Mouse (Mus musculus) forebrain, embryonic 14.5 days (tissue): Measurements from ENCODE around the gene Nrap. TPM values are rescaled to one million over a fixed set of nuclear protein-coding genes. Genes with fewer than 3 reads are reported as not detected.

ENCODE experiments used
- ATAC-seq: fragments of 200-750 bp; cut with Nextera tagmentation; 2 replicates; pipeline ENCODE4 v1.8.0; 2017; ENCODE audit warnings: mild to moderate bottlenecking, moderate library complexity
- DNase-seq: peaks from one replicate; pipeline ENCODE4 v3.0.0-alpha.2; 2015; ENCODE audit warnings: low spot score
- H3K27ac ChIP-seq: fragments of 300-500 bp; sonication (generic); 2 replicates; pipeline ENCODE4 v1.5.1; 2014; ENCODE audit warnings: low read depth, mild to moderate bottlenecking, control low read depth, low read length, moderate library complexity
- H3K27me3 ChIP-seq: fragments of 300-500 bp; sonication (generic); replicated peaks from 2 replicates; pipeline ENCODE4 v1.6.1; 2014; ENCODE audit warnings: low read length, control low read depth, mixed read lengths; ENCODE audit not compliant: control insufficient read depth, insufficient read depth
- H3K36me3 ChIP-seq: fragments of 300-500 bp; sonication (generic); 2 replicates; pipeline ENCODE4 v1.6.1; 2014; ENCODE audit warnings: low read length, control low read depth; ENCODE audit not compliant: control insufficient read depth, insufficient read depth
- H3K4me1 ChIP-seq: fragments of 300-500 bp; sonication (generic); 2 replicates; pipeline ENCODE4 v1.6.1; 2014; ENCODE audit warnings: antibody characterized with exemption, low read length, control low read depth; ENCODE audit not compliant: control insufficient read depth, insufficient read depth
- H3K4me2 ChIP-seq: fragments of 300-500 bp; sonication (generic); 2 replicates; pipeline ENCODE4 v1.6.1; 2014; ENCODE audit warnings: mild to moderate bottlenecking, control low read depth, low read length
- H3K4me3 ChIP-seq: fragments of 300-500 bp; sonication (generic); 2 replicates; pipeline ENCODE4 v1.5.1; 2014; ENCODE audit warnings: low read depth, low read length, control low read depth
- H3K9ac ChIP-seq: fragments of 300-500 bp; sonication (generic); 2 replicates; pipeline ENCODE4 v1.6.1; 2014; ENCODE audit warnings: mild to moderate bottlenecking, low read length, control low read depth, moderate library complexity
- H3K9me3 ChIP-seq: fragments of 300-500 bp; sonication (generic); replicated peaks from 2 replicates; pipeline ENCODE4 v1.6.1; 2016; ENCODE audit warnings: low read length, control low read depth, mixed read lengths; ENCODE audit not compliant: control insufficient read depth
- whole genome bisulfite sequencing: fragments of 180-500 bp; shearing (Covaris S2); extraction: QIAGEN DNeasy Blood & Tissue Kit; methylation state at CpG from one replicate; pipeline ENCODE4 v1.1.7; 2014; 5-methylcytosine and 5-hydroxymethylcytosine counted together
- polyA plus RNA-seq: library from polyadenylated mRNA; unstranded; fragments of >200 nt; fragmentation: Nextera tagmentation; extraction: Ambion mirVana; gene quantifications from 2 replicates; pipeline ENCODE4 v1.2.1, GENCODE M21; 2014

Gene Nrap
- polyA plus RNA-seq: 0.14 and 0.55 TPM in 2 replicates

DNA sequence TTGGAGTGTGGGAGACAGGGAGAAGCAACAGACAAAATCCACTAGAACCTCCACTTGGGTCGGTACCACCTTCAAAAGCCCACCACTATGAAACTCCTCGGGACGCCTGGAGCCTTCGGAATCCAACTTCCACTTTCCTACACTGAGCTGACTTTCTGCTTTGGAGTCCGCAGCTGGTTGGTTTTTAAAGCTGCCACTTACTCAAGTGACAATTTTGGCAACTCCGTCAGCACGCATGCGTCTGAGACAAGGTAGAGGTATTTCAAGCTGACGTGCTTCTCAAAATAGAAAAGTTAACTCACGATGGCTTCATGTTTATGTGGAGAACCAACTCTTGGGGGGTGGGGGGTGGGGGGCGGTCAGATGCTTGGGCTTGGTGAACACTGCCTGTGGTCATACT lies at the start of gene Nrap:
TSS of gene Nrap (minus strand) at position 159 of the 400 bp plus-strand sequence.
- no peak for ATAC-seq
- no peaks in the 10 kb centered on the region for H3K4me1 ChIP-seq
- H3K4me3 ChIP-seq: no peak within 1 kb of the TSS
- no peaks in the 10 kb centered on the region for H3K9me3 ChIP-seq
- DNase-seq: no peak
- no peak within 1 kb of the TSS for H3K9ac ChIP-seq
- H3K27ac ChIP-seq: no peak within 1 kb of the TSS
- WGBS: 93% methylated on average over 11 of the region's 11 CpGs
- no peaks in the 10 kb centered on the region for H3K27me3 ChIP-seq
- no peak within 1 kb of the TSS for H3K4me2 ChIP-seq
- no peaks in the 10 kb centered on the region for H3K36me3 ChIP-seq

DNA sequence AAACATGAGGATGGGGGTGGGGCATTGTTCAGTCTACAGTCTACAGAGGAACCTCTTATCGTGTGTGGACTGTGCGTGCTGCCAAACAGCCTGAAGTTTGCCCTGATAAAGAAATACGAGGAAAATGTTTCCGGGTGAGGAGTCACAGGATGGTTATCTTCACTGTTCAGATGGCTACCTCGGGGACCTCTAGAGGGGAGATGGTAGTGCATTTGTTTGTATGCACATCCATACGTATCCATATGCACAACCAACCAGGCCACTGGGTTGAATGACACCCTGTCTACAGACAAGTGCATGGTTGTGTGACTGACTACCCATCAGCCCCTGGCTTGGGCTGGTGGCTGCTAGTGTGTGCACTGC lies 49.2 kb upstream of the Nrap start:
- no peak for ATAC-seq
- no peaks in the 10 kb centered on the region for H3K4me1 ChIP-seq
- no peaks in the 10 kb centered on the region for H3K27me3 ChIP-seq
- no peak overlapping the region for H3K9ac ChIP-seq
- WGBS: 91% methylated on average over 6 of the region's 6 CpGs
- H3K27ac ChIP-seq: no peak overlapping the region
- no peaks in the 10 kb centered on the region for H3K9me3 ChIP-seq
- H3K36me3 ChIP-seq: no peaks in the 10 kb centered on the region
- no peak for DNase-seq
- no peak overlapping the region for H3K4me2 ChIP-seq
- no peak overlapping the region for H3K4me3 ChIP-seq

DNA sequence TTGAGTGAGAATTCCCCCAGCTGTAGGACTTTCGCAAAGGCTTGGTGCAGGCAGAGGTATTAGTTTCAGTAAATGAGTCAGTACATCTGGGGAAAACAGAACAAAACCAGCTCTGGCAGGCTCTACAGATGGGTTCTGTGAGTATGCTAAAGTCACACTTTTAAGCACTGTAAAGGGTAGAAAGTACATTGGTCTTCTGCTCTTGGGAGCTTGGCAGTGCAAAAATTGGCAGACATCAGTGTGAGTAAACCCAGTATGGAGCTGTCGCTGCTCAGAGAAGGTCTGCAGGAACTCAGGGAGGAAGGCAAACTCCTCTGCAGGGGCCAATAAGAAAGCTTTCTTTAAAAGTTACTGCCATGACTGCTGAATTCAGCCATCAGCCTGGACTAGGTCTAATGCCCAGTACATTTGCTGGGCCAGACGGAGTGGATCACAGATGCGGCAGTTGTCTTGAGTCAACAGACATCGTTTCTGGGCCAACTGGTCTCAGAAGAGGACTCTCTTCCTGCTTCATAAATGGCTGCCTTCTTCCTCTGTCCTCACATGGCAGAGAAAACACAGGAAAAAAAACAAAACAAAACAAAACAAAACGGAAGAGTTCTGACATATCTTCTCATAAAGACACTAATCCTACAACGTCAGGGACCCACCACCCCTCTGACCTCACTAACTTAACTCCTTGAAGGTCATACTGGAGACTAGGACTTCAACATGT lies 48.7 kb upstream of the Nrap start:
- 90% methylated on average over 7 of the region's 7 CpGs for WGBS
- no peaks in the 10 kb centered on the region for H3K27me3 ChIP-seq
- H3K27ac ChIP-seq: no peak overlapping the region

DNA sequence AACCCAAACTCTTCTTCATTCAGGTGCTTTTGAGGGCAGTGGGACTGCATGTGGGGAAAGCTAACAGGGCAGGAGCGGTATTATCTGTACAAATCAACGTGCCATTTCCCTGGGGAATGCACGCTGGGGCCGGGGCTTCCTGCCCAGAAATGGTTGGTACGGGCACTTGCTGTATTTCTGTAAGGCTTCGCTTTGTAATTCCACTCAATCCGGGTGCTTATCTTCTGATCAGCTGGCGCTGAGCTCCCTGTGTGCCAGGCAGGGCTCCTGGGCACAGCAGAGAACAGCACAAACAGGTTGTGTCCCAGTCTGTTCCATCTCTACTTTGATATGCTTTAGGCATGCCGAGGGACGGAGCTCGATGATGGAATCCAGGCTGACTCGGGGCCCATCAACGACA lies 46.5 kb upstream of the Nrap start:
- DNase-seq: no peak
- H3K36me3 ChIP-seq: no peaks in the 10 kb centered on the region
- H3K4me2 ChIP-seq: no peak overlapping the region
- H3K9ac ChIP-seq: no peak overlapping the region
- H3K9me3 ChIP-seq: no peaks in the 10 kb centered on the region
- no peak overlapping the region for H3K27ac ChIP-seq
- H3K4me3 ChIP-seq: no peak overlapping the region
- WGBS: 88% methylated on average over 13 of the region's 13 CpGs
- no peaks in the 10 kb centered on the region for H3K4me1 ChIP-seq
- no peaks in the 10 kb centered on the region for H3K27me3 ChIP-seq
- ATAC-seq: no peak

More for the DNA sequence above, 48.7 kb upstream of the Nrap start:
- no peaks in the 10 kb centered on the region for H3K9me3 ChIP-seq
- no peaks in the 10 kb centered on the region for H3K4me1 ChIP-seq
- no peak overlapping the region for H3K4me3 ChIP-seq
- DNase-seq (no peak), ATAC-seq (no peak)
- no peaks in the 10 kb centered on the region for H3K36me3 ChIP-seq
- no peak overlapping the region for H3K4me2 ChIP-seq
- H3K9ac ChIP-seq: no peak overlapping the region

DNA sequence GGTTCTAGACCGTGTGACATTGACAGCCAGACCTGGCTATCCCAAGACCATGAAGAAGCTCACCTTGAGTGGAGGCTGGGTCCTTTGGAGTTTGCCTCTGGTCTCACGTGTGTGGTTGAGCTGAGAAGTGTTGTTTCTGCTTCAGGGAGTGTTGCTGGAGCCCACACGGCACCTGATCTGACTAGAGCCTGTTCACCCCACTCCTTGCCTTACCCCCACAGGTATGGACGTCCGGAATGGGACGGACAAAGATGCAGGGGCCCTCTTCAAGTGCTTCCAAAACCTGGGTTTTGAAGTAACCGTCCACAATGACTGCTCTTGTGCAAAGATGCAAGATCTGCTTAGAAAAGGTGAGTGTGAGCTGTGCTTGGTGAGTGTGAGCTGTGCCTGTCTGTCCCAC lies 43.7 kb upstream of the Nrap start:
- ATAC-seq: no peak
- no peak overlapping the region for H3K4me2 ChIP-seq

DNA sequence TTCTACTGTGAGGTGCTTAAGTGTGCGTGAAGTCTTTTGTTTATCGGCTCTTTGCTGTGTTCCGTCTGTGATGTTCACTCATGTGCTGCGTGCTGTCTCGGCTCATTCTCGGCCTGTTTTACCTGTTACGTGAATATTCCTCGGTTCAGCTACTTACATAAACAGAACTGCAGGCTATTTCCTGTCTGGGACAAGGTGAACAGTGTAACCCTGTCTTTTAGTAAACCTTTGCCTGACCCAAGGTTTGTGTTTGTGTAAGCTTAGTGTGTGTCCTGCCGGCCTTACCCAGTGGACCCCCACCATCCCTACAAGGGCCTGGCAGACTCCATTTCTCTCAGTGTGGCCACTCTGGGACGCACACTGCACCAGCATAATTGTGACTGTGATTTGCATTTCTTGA lies 42.9 kb upstream of the Nrap start:
- H3K4me3 ChIP-seq: no peak overlapping the region
- no peaks in the 10 kb centered on the region for H3K27me3 ChIP-seq
- H3K9me3 ChIP-seq: no peaks in the 10 kb centered on the region
- WGBS: 82% methylated on average over 10 of the region's 10 CpGs
- H3K9ac ChIP-seq: no peak overlapping the region
- no peak overlapping the region for H3K4me2 ChIP-seq
- DNase-seq (no peak), ATAC-seq (no peak)
- no peak overlapping the region for H3K27ac ChIP-seq
- no peaks in the 10 kb centered on the region for H3K4me1 ChIP-seq
- no peaks in the 10 kb centered on the region for H3K36me3 ChIP-seq

More for the DNA sequence above, 43.7 kb upstream of the Nrap start:
- H3K4me1 ChIP-seq: no peaks in the 10 kb centered on the region
- H3K9ac ChIP-seq: no peak overlapping the region
- H3K27ac ChIP-seq: no peak overlapping the region
- H3K9me3 ChIP-seq: no peaks in the 10 kb centered on the region
- no peak for DNase-seq
- 90% methylated on average over 7 of the region's 7 CpGs for WGBS
- no peak overlapping the region for H3K4me3 ChIP-seq
- no peaks in the 10 kb centered on the region for H3K36me3 ChIP-seq
- no peaks in the 10 kb centered on the region for H3K27me3 ChIP-seq

DNA sequence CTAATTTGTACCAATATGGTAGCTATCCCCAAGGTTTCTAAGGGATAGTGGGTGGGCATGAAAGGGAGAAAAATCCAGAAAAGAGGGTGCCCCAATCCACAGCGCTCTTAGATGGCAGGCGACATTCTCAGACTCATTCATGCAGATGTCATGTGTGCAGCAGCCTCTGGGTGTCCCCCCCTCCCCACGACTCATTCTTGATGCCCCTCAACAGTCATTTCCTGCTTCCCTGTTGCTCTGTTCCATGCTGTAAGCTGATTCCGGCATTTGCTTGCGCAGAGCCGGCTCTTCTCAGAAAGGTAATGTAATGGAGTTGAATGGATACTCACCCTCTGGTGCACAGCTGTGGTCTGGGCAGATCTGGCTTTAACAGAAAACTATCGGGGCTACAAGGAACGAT lies 40.5 kb upstream of the Nrap start:
- Histone ChIP-seq H3K9me3 (no peaks in the 10 kb centered on the region), H3K4me2 (no peak overlapping the region), H3K4me1 (peaks cover 3% of the 10 kb centered on the region), H3K27me3 (no peaks in the 10 kb centered on the region), H3K4me3 (no peak overlapping the region), H3K27ac (no peak overlapping the region), H3K9ac (no peak overlapping the region), H3K36me3 (no peaks in the 10 kb centered on the region)
- 72% methylated on average over 8 of the region's 8 CpGs for WGBS
- peak; percentile 11 for DNase-seq
- ATAC-seq: no peak

DNA sequence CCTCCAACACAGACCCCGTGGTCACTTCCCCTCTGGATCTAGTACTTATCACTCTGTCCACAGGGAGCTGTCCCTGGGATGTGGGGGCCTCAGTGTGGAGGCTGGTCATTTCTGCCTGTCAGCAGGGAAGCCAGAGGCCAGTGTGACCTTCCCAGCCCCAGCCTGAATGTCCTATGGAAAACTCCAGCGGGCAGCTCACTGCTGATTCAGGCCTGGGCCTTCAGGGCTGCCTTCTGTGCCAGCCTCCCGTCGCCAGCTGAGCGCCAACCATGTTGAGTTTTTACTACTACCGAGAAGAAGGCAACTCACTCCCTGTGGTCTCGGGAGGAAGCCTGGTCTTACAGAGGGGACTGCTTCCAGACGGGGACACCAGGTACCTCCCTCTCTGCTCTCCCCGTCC lies 35.7 kb upstream of the Nrap start:
- H3K27ac ChIP-seq: peak overlapping the region; percentile 48; the same call in 1 of the 2 replicates
- H3K4me1 ChIP-seq: peaks cover 3% of the 10 kb centered on the region
- no peaks in the 10 kb centered on the region for H3K36me3 ChIP-seq
- peak overlapping the region; percentile 13; the same call in 1 of the 2 replicates for H3K9ac ChIP-seq
- DNase-seq: no peak
- no peaks in the 10 kb centered on the region for H3K27me3 ChIP-seq
- 65% methylated on average over 9 of the region's 9 CpGs for WGBS
- H3K4me3 ChIP-seq: no peak overlapping the region
- H3K9me3 ChIP-seq: no peaks in the 10 kb centered on the region
- ATAC-seq: no peak
- H3K4me2 ChIP-seq: no peak overlapping the region

DNA sequence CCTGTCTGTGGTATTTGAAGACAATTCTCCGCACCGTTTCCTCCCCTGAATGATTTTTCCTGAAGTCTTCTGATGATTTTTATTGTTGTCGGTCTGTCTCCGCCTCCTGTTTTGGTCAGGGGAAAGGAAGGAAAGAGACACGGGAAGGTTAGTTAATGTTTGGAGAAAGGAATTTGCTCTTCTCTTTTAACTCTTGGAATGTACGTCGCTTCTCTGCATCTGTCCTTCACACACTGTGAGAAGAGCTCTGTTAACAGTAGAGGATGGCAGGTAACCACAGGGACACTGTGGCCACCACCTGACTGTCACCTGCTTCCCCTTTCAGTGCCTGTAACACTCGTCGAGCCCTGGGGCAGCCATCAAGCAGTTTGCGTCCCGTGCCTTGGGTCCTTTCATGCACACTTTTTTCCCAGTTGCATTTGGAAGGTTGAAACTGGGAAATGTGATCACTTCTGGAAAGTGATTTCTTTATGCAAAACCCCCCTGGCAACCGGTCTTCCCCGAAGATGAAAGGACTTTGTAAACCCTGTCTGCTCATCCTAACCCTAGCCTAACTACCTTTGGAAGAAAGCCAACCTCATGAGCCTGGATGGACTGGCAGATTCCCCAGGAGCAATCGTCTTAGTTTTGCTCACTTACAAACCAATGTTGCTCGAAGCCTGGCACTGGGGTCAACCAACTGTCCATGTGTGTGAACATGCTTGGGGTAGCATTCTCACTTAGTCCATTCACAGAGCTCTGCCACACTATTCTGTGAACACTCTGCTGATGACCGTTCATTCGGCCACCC lies 35.0 kb upstream of the Nrap start:
- Histone ChIP-seq H3K4me3 (no peak overlapping the region), H3K36me3 (no peaks in the 10 kb centered on the region), H3K4me2 (no peak overlapping the region), H3K9ac (no peak overlapping the region), H3K27me3 (no peaks in the 10 kb centered on the region), H3K9me3 (no peaks in the 10 kb centered on the region), H3K27ac (no peak overlapping the region), H3K4me1 (peaks cover 3% of the 10 kb centered on the region)
- DNase-seq (no peak), ATAC-seq (no peak)
- WGBS: 79% methylated on average over 17 of the region's 17 CpGs
